Mouse (Mus musculus) megakaryocyte, embryonic 14.5 days (primary cell): Measurements from ENCODE around the gene Rasa3.

ENCODE experiments used
- FLI1 ChIP-seq: IDR thresholded peaks from 2 replicates; pipeline ENCODE4 v1.6.1; 2012; ENCODE audit warnings: low read length, inconsistent platforms, mixed read lengths
- GATA1 ChIP-seq: IDR thresholded peaks from 3 replicates; pipeline ENCODE4 v1.6.1; 2012; ENCODE audit warnings: mixed read lengths, low read length, inconsistent platforms, borderline replicate concordance

GRCm38 (mm10) chr8:13626114-13626513 is 51.3 kb downstream of the Rasa3 start:
- no peak for TF ChIP-seq GATA1
- TF ChIP-seq FLI1, result no peak
